Mouse (Mus musculus) right cerebral cortex, postnatal 14 days (tissue): Measurements from ENCODE around the gene Prkca.

Source experiments
- DNase-seq: peaks from one replicate; pipeline ENCODE4 v3.0.0; 2022

The Prkca gene

DNA sequence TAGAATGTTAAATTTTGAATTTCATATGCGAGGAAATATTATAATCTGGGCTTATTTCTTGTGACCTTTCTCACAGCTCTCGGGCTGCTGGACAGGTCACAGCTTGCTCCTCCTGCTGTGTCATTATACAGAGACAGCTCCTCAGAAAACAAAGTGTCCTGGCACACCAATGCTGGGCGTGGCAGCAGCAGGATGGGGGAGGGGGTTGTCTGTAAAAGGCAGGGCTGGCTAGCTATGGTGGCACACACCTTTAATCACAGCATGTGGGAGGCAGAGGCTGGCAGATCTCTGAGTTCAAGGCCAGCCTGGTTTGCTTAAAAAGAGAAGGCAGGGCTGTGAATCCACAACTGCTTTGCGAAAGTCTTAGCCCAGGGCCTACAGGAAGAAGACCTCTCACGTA lies 360.5 kb downstream of the Prkca start:
- no peak for DNase-seq

- DNase-seq = peak; percentile 76
Measured at GRCm38 (mm10) chr11:107982225-107982896, 361.4 kb downstream of the Prkca start.

DNA sequence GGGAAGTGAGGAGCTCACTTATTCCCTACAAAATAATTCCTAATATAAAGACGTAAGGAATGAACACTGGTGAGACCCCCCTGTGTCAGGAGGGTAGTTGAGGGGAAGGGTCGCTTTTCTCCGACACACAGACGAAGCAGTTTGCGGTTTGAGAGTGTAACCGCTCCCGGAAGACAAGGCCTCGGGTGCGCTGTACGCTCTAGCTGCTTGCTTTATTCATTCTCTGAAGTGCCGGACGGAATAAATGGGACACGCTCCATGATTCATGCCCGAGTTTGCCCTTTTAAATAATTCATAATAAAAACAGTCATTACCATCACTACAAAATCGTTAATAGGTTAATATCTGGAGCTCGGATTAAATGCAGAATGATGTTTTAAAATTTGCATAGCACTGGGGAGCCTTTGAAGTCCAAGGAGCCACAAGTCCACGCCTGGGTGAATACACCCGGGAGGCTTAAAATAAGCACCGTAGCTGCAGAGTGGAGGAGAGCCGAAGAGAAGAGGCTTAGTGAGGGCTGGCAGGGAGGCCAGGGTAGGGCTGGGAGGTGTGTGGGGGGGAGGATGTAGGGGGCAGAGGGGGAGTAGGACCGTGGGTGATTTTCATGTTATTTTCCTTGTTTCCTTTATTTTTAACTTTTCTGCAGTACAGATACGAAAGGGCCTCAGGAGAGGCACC lies 364.1 kb downstream of the Prkca start:
- no peak for DNase-seq

- no peak for DNase-seq
Measured at GRCm38 (mm10) chr11:107969943-107970342, 373.8 kb downstream of the Prkca start.

GRCm38 (mm10) chr11:107968147-107968546 lies 375.6 kb downstream of the Prkca start:
- DNase-seq = no peak

- no peak for DNase-seq
Measured at GRCm38 (mm10) chr11:107966229-107966628, 377.5 kb downstream of the Prkca start.

DNA sequence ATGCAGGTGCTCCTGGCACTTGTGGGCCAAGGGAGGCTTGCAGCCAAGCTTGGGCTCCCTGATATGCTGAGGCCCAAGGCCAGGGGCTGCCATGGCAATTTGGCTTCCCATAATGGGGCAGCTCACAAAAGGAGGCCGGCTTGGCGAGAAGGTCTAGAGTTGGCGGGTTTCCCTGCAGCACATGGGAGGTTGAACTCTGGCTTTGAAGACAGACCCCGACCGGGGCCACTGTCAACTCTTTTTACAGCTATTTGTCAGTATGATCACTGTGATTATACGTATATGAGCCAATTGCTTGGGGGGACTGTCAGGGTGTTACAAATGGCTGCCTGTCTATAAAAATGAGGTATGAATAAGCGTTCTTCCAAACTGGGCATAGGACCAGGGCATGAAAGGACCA lies 378.3 kb downstream of the Prkca start:
- DNase-seq = peak; percentile 54

DNA sequence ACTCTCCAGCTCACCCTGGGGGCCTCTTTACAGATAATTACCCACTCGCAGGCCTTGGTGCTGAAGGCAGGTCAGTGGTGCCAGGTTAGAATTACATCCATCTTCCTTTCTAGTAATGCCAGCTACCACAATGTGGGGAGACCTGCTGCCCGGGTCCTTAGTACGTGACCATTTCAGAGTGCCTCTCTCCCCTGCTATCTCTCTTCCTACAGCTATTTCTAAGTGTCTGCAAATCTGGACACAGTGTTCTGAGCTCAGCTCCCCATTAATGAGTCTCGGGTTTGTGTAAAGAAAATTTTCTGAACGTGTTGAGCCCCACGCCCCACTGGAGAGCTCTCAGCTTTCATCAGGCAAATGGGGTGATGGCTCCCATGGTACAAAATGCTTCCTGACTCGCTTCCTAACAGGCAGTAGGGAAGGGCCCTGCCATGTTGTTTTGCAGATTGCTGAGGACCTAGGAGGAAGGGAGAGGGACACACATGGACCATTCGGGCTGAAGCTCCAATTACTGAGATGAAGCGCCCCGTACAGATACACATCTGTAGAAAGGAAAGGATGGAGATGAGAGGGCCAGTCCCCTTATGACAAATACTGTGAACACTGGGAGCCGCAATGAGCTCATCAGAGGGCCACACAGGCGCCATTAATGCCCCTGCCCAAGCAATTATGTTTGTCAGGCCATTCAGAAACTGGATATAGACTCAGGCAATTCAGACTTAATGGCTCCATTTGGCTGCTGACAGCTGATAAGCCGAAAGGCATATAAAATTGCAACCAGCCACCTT lies 386.0 kb downstream of the Prkca start:
- no peak for DNase-seq

- DNase-seq = no peak
Measured at GRCm38 (mm10) chr11:107955191-107956062, 388.3 kb downstream of the Prkca start.

- no peak for DNase-seq
Measured at GRCm38 (mm10) chr11:107951431-107951830, 392.3 kb downstream of the Prkca start.

DNA sequence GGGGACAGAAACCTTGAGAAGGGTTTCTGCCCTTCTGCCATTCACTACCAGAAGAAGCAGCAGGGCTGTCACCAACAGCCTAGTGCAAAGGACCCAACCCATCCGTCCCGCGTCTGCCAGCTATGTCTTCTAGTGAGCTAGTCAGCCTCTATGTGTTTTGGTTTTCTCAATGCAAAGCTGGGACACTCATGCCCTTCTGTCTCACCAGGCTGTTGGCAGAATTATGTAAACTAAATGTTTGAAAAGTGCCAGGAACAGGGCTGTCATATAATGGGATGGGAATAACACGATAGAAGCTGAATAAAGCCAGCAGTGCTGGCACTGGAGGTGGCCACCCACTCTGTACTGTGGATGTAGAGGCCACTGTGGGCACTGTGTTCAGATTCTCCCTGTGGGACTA lies 393.1 kb downstream of the Prkca start:
- no peak for DNase-seq

DNA sequence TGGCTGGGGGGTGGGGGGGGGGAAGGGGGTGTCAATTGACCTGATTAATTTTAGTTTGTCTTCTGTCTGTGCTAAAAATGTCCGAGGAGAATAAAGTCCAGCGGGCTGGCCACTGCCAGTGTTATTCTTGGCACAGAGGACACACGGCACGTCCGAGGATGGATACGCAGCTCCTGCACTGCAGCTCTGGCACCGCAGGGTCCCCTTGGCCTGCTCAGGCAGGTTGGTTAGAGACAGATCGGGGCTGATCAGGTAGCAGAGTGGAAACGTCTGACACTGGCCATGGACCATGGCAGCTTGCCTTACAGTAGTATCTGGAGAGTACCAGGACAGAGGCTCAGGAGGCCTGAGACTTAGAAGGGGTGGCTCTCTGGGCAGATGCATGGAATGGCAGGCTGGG lies 393.5 kb downstream of the Prkca start:
- DNase-seq = no peak

GRCm38 (mm10) chr11:107947951-107948350 lies 395.8 kb downstream of the Prkca start:
- no peak for DNase-seq

GRCm38 (mm10) chr11:107946823-107947222 lies 396.9 kb downstream of the Prkca start:
- no peak for DNase-seq

- DNase-seq = no peak
Measured at GRCm38 (mm10) chr11:107936929-107937328, 406.8 kb downstream of the Prkca start.

DNA sequence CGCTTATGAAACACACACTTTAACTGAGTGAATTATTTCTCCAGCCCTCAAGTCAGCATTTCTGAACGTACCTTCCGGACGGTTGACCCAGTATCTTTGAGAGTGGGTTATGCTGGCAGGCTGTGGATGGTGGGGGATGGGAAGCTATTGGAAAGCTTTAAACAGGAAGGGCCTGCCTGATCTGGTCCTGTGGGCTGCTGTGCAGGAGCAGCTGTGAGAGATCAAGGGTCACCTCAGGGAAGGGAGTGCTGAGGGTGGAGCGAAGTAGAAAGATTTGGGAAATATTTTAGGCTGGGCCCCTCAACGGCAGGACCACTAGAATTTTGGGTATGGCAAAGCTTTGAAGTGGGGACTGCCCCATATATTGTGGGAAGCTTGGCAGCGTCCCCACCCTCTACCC lies 412.0 kb downstream of the Prkca start:
- no peak for DNase-seq

- DNase-seq = no peak
Measured at GRCm38 (mm10) chr11:107931288-107931687, 412.4 kb downstream of the Prkca start.

- no peak for DNase-seq
Measured at GRCm38 (mm10) chr11:107929712-107930111, 414.0 kb downstream of the Prkca start.

GRCm38 (mm10) chr11:107919852-107920508 lies 423.7 kb downstream of the Prkca start:
- DNase-seq = no peak

- DNase-seq = no peak
Measured at GRCm38 (mm10) chr11:107917721-107918235, 425.9 kb downstream of the Prkca start.

- DNase-seq = peak; percentile 41
Measured at GRCm38 (mm10) chr11:107914634-107915226, 429.0 kb downstream of the Prkca start, which contains the start of gene Cacng5. Gene Cacng5, minus strand, starts transcription at chr11:107915055.

- no peak for DNase-seq
Measured at GRCm38 (mm10) chr11:107913317-107913716, 430.4 kb downstream of the Prkca start.
